Mouse (Mus musculus) heart, embryonic 14.5 days (tissue): Measurements from ENCODE around the gene Mydgf. TPM values are rescaled to one million over a fixed set of nuclear protein-coding genes. Genes with fewer than 3 reads are reported as not detected.

Source experiments
- ATAC-seq: fragments of 200-750 bp; cut with Nextera tagmentation; 2 replicates; pipeline ENCODE4 v1.8.0; 2017; ENCODE audit warnings: low read depth, moderate TSS enrichment; ENCODE audit not compliant: insufficient number of reproducible peaks, insufficient read depth, low FRiP score
- H3K27ac ChIP-seq, 2 experiments: fragments of 200-500 bp in 1 of 2; fragments of 300-500 bp in 1 of 2; sonication (generic) in 1 of 2; replicated peaks in 1 of 2; 2 replicates each; pipeline ENCODE4 v1.5.1; 2012 to 2014; ENCODE audit warnings: low read depth in 2 of 2, low read length in 2 of 2, control low read depth in 1 of 2, mild to moderate bottlenecking in 1 of 2, mixed read lengths in 1 of 2; ENCODE audit not compliant: control insufficient read depth in 1 of 2, insufficient read depth in 1 of 2
- H3K27me3 ChIP-seq: fragments of 300-500 bp; sonication (generic); 2 replicates; pipeline ENCODE4 v1.6.1; 2014; ENCODE audit warnings: mild to moderate bottlenecking, low read length, control low read depth; ENCODE audit not compliant: control insufficient read depth, insufficient read depth
- H3K36me3 ChIP-seq: fragments of 300-500 bp; sonication (generic); 2 replicates; pipeline ENCODE4 v1.6.1; 2014; ENCODE audit warnings: mild to moderate bottlenecking, control low read depth, low read length, mixed read lengths; ENCODE audit not compliant: control insufficient read depth, insufficient read depth
- H3K4me1 ChIP-seq, 2 experiments: fragments of 200-500 bp in 1 of 2; fragments of 300-500 bp in 1 of 2; sonication (generic) in 1 of 2; 2 replicates each; pipeline ENCODE4 v1.6.1; 2012 to 2014; ENCODE audit warnings: low read length in 2 of 2, control low read depth in 1 of 2, mixed read lengths in 1 of 2; ENCODE audit not compliant: control insufficient read depth in 2 of 2, insufficient read depth in 2 of 2
- H3K4me2 ChIP-seq: fragments of 300-500 bp; sonication (generic); 2 replicates; pipeline ENCODE4 v1.6.1; 2014; ENCODE audit warnings: mild to moderate bottlenecking, low read length
- H3K4me3 ChIP-seq, 2 experiments: fragments of 200-500 bp in 1 of 2; fragments of 300-500 bp in 1 of 2; sonication (generic) in 1 of 2; 2 replicates each; pipeline ENCODE4 v1.5.1; 2012 to 2014; ENCODE audit warnings: low read length in 2 of 2, mild to moderate bottlenecking in 2 of 2, control low read depth in 1 of 2, low read depth in 1 of 2, moderate library complexity in 1 of 2; ENCODE audit not compliant: control insufficient read depth in 1 of 2, insufficient read depth in 1 of 2
- H3K9ac ChIP-seq: fragments of 300-500 bp; sonication (generic); 2 replicates; pipeline ENCODE4 v1.6.1; 2014; ENCODE audit warnings: mild to moderate bottlenecking, low read length
- H3K9me3 ChIP-seq: fragments of 300-500 bp; sonication (generic); 2 replicates; pipeline ENCODE4 v1.6.1; 2016; ENCODE audit warnings: low read length, control low read depth; ENCODE audit not compliant: control insufficient read depth
- WGBS: fragments of 180-500 bp; shearing (Covaris S2); extraction: QIAGEN DNeasy Blood & Tissue Kit; methylation state at CpG from one replicate; pipeline ENCODE4 v1.1.7; 2014; 5-methylcytosine and 5-hydroxymethylcytosine counted together
- polyA plus RNA-seq: library from polyadenylated mRNA; unstranded; fragments of >200 nt; fragmentation: Nextera tagmentation; extraction: Ambion mirVana; gene quantifications from 2 replicates; pipeline ENCODE4 v1.2.1, GENCODE M21; 2014

Gene Mydgf
- polyA plus RNA-seq, 1 experiment from 2014 or later: 81.1 TPM

DNA sequence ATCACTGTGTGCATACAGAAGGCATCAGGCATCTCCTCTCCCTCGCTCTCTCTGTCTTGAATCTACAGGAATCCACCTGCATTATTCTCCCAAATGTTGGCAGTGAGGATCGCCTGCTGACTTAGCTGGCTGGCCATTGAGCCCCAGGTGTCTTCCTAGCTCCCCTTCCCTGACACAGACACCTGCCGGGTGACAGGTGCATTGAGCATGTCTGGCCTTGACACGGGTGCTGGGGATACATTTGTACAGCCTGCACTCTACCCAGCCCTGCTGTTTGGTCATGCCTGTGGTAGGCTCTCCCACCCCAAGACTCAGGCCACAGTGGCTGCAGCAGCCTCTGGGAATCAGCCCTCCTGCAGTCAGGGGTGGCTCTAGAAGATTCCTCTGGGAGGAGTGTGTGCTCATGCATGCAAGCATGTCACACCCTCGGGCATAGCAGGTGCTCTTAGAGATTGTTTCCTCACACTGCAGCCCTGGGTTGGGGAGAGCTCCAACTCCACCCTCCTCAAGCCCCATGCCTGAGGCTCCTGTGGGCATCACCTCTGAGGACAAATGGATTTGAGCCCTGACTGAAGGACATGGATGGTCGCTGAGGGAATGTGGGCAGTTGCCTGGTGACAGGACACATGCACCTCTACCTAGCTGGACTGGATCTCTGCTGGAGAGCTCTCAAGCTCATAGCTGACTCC lies 23.4 kb upstream of the Mydgf start:
- H3K4me2 ChIP-seq: no peak overlapping the region
- no peaks in the 10 kb centered on the region for H3K4me1 ChIP-seq
- no peak overlapping the region for H3K27ac ChIP-seq
- no peak for ATAC-seq
- no peak overlapping the region for H3K4me3 ChIP-seq
- H3K9me3 ChIP-seq: no peaks in the 10 kb centered on the region
- H3K9ac ChIP-seq: no peak overlapping the region
- WGBS: 80% methylated on average over 6 of the region's 6 CpGs
- H3K27me3 ChIP-seq: no peaks in the 10 kb centered on the region
- peaks cover 100% of the 10 kb centered on the region for H3K36me3 ChIP-seq

DNA sequence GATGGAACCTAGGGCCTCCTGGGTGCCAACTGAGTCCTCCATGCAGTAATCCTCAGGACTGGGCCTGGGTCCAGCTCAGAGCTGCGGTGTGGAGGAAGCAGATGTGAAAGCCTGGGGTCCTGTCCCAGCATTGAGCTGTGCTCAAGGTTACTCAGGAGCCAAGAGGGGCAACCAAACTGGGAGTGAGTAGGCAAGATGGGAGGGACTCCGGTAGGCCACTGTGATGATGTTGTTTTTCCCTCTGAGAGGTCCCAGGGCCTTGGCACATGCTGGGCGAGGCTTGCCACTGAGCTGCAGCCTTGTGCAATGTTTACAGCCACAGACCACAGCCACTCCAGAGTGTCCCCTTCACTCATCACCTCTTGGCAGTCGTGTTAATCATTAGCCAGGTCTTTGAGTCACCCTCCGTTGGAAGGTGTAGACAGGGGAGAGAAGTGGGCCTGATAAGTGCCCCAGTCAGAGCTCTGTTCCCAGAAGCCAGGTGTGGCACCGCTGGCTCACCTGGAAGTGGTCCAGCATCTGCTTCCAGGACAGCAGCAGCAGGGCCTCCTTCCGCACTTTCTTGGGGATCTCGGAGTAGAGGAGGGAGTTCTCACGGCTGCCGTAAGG lies 22.7 kb upstream of the Mydgf start:
- Histone ChIP-seq H3K9me3 (no peaks in the 10 kb centered on the region), H3K4me1 (no peaks in the 10 kb centered on the region), H3K36me3 (peaks cover 100% of the 10 kb centered on the region), H3K27ac (no peak overlapping the region), H3K27me3 (no peaks in the 10 kb centered on the region), H3K4me3 (no peak overlapping the region), H3K4me2 (no peak overlapping the region), H3K9ac (no peak overlapping the region)
- 75% methylated on average over 10 of the region's 10 CpGs for WGBS
- ATAC-seq: no peak

DNA sequence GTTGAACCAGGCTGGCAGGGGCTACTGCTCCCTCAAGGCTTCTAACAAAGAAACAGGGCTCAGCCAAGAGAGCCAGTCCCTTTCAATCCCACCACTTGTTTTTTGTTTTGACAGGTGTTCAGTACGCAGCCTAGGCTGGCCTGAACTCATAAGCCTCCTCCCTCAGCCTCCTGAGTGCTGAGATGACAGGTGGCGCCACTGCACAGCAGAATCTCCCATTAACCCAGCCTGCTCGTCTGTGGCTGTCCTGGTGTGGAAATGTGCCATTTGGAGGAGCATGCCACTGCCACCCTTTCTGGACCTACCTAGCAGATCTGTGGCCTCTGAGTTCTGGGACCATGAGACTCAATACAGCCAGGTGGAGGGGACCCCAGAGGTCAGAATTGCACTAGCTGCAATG lies 20.0 kb upstream of the Mydgf start:
- H3K9ac ChIP-seq: no peak overlapping the region
- no peak overlapping the region for H3K4me3 ChIP-seq
- H3K4me1 ChIP-seq: no peaks in the 10 kb centered on the region
- WGBS: 66% methylated on average over 3 of the region's 3 CpGs
- H3K27ac ChIP-seq: no peak overlapping the region
- ATAC-seq: no peak
- no peaks in the 10 kb centered on the region for H3K9me3 ChIP-seq
- H3K4me2 ChIP-seq: no peak overlapping the region
- peaks cover 96% of the 10 kb centered on the region for H3K36me3 ChIP-seq
- H3K27me3 ChIP-seq: no peaks in the 10 kb centered on the region

- peaks cover 96% of the 10 kb centered on the region for H3K36me3 ChIP-seq
- no peak for ATAC-seq
Measured at GRCm38 (mm10) chr17:56202476-56202875, 18.8 kb upstream of the Mydgf start.

GRCm38 (mm10) chr17:56201642-56202041 lies 17.9 kb upstream of the Mydgf start:
- Histone ChIP-seq H3K4me2 (no peak overlapping the region), H3K27ac (no peak overlapping the region), H3K36me3 (peaks cover 95% of the 10 kb centered on the region), H3K9me3 (no peaks in the 10 kb centered on the region), H3K4me1 (no peaks in the 10 kb centered on the region), H3K4me3 (no peak overlapping the region), H3K27me3 (no peaks in the 10 kb centered on the region), H3K9ac (no peak overlapping the region)
- WGBS: 64% methylated on average over 3 of the region's 3 CpGs
- no peak for ATAC-seq

More at GRCm38 (mm10) chr17:56202476-56202875, 18.8 kb upstream of the Mydgf start:
- H3K9me3 ChIP-seq: no peaks in the 10 kb centered on the region
- no peak overlapping the region for H3K4me2 ChIP-seq
- H3K27me3 ChIP-seq: no peaks in the 10 kb centered on the region
- WGBS: 92% methylated on average over 8 of the region's 8 CpGs
- H3K9ac ChIP-seq: no peak overlapping the region
- no peak overlapping the region for H3K27ac ChIP-seq
- H3K4me3 ChIP-seq: no peak overlapping the region
- no peaks in the 10 kb centered on the region for H3K4me1 ChIP-seq

DNA sequence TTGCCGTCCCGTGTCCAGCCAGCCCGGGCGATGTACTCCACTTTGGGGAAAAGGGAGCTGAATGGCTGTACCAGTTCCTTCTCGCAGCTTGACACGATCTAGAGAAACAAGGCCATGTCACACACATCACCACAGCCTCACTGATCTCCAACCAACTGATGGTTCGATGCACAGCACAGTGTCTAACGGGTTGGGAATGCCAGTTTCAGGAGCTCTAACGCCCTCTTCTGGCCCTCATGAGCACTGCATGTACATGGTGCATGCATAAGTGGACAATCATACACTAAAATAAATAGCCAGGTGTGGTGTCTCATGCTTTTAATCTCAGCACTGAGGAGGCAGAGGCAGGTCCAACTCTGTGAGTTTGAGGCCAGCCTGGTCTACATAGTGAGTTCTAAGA lies 16.9 kb upstream of the Mydgf start:
- ATAC-seq: no peak
- 86% methylated on average over 9 of the region's 9 CpGs for WGBS
- H3K36me3 ChIP-seq: peaks cover 94% of the 10 kb centered on the region
- H3K4me1 ChIP-seq: no peaks in the 10 kb centered on the region
- H3K4me3 ChIP-seq: no peak overlapping the region
- no peak overlapping the region for H3K27ac ChIP-seq
- no peak overlapping the region for H3K4me2 ChIP-seq
- H3K9ac ChIP-seq: no peak overlapping the region
- H3K9me3 ChIP-seq: no peaks in the 10 kb centered on the region
- H3K27me3 ChIP-seq: no peaks in the 10 kb centered on the region

- Histone ChIP-seq H3K9me3 (no peaks in the 10 kb centered on the region), H3K9ac (no peak overlapping the region), H3K4me2 (no peak overlapping the region), H3K4me1 (no peaks in the 10 kb centered on the region), H3K27ac (no peak overlapping the region), H3K36me3 (peaks cover 94% of the 10 kb centered on the region), H3K27me3 (no peaks in the 10 kb centered on the region), H3K4me3 (no peak overlapping the region)
- no peak for ATAC-seq
- 69% methylated on average over 2 of the region's 2 CpGs for WGBS
Measured at GRCm38 (mm10) chr17:56196860-56197259, 13.1 kb upstream of the Mydgf start.

- Histone ChIP-seq H3K4me1 (no peaks in the 10 kb centered on the region), H3K27me3 (no peaks in the 10 kb centered on the region), H3K36me3 (peaks cover 98% of the 10 kb centered on the region), H3K4me3 (no peak overlapping the region), H3K9ac (no peak overlapping the region), H3K27ac (no peak overlapping the region), H3K9me3 (no peaks in the 10 kb centered on the region), H3K4me2 (no peak overlapping the region)
- no peak for ATAC-seq
- 88% methylated on average over 13 of the region's 13 CpGs for WGBS
Measured at GRCm38 (mm10) chr17:56194765-56195164, 11.0 kb upstream of the Mydgf start.
